Comparison of ENCODE assay signal across 19 mouse cellular contexts in genomic region chr9:117558562-117558961, GRCm38 (mm10).
"Had no signal": no experiment of that assay in that cellular context is flagged by ENCODE, and none has a peak within 500 bp of the region (broad histone marks: within the 10 kb centered on the region; RNA-seq: fewer than 3 reads in every experiment).

No protein-coding gene starts in this region.

- ATAC-seq: midbrain, embryonic 16.5 days had no signal

- DNase-seq: lung, adult 18-20 months; lung, embryonic 14.5 days; lung, postnatal 10 days; lung, postnatal 4 days; midbrain, embryonic 14.5 days; retina, postnatal 1 day; right cerebral cortex, adult 18-20 months; right cerebral cortex, postnatal 25 days; right cerebral cortex, postnatal 4 days; spleen, adult 18-20 months; thymus, adult 18-20 months; thymus, postnatal 14 days; thymus, postnatal 36 days had no signal

- H3K4me2 ChIP-seq: lung, embryonic 14.5 days; midbrain, embryonic 12.5 days; neural tube, embryonic 13.5 days; neural tube, embryonic 15.5 days had no signal

- H3K27ac ChIP-seq: midbrain, embryonic 10.5 days; midbrain, embryonic 12.5 days; neural tube, embryonic 13.5 days; neural tube, embryonic 15.5 days had no signal

- H3K9me3 ChIP-seq: midbrain, embryonic 10.5 days; midbrain, embryonic 12.5 days; neural tube, embryonic 13.5 days; neural tube, embryonic 15.5 days had no signal

- H3K9ac ChIP-seq: lung, embryonic 14.5 days; midbrain, embryonic 12.5 days; neural tube, embryonic 13.5 days; neural tube, embryonic 15.5 days had no signal

- H3K36me3 ChIP-seq: midbrain, embryonic 10.5 days; midbrain, embryonic 12.5 days; neural tube, embryonic 13.5 days; neural tube, embryonic 15.5 days had no signal

- H3K27me3 ChIP-seq: midbrain, embryonic 12.5 days; neural tube, embryonic 13.5 days; neural tube, embryonic 15.5 days had no signal

- H3K4me3 ChIP-seq: midbrain, embryonic 10.5 days; midbrain, embryonic 12.5 days; myocyte; neural tube, embryonic 13.5 days; neural tube, embryonic 15.5 days had no signal

- H3K4me1 ChIP-seq: midbrain, embryonic 12.5 days; neural tube, embryonic 13.5 days; neural tube, embryonic 15.5 days had no signal
